Mouse (Mus musculus): ENCODE results near the gene Sgms1. TPM values are rescaled to one million over a fixed set of nuclear protein-coding genes. Genes with fewer than 3 reads are reported as not detected.

Gene Sgms1
- polyA plus RNA-seq, 1 experiment from 2014 or later: 50.8 TPM

GRCm38 (mm10) chr19:32288895-32289294, 100.6 kb downstream of the Sgms1 start:
- ATAC-seq (ENCODE audit: low FRiP score, low TSS enrichment): no peak
- Histone ChIP-seq H3K27me3 (ENCODE audit: control insufficient read depth, insufficient read depth, low read length) (no peaks in the 10 kb centered on the region), H3K4me2 (replicated peaks; ENCODE audit: low read depth, low read length) (no peak overlapping the region), H3K9me3 (ENCODE audit: control insufficient read depth, low read length) (no peaks in the 10 kb centered on the region), H3K4me3 (ENCODE audit: low read length) (no peak overlapping the region), H3K4me1 (ENCODE audit: control insufficient read depth, insufficient read depth, low read length) (peaks cover 25% of the 10 kb centered on the region), H3K36me3 (ENCODE audit: control insufficient read depth, insufficient read depth, low read length) (no peaks in the 10 kb centered on the region), H3K9ac (ENCODE audit: low read depth, low read length) (no peak overlapping the region), H3K27ac (ENCODE audit: low read depth, low read length) (no peak overlapping the region)
- whole genome bisulfite sequencing: 65% methylated on average over 5 of the region's 5 CpGs

- 69% methylated on average over 3 of the region's 3 CpGs for WGBS
- no peaks in the 10 kb centered on the region for H3K36me3 ChIP-seq (ENCODE audit: control insufficient read depth, insufficient read depth, low read length)
- no peak overlapping the region for H3K9ac ChIP-seq (ENCODE audit: low read depth, low read length)
- H3K4me2 ChIP-seq (replicated peaks; ENCODE audit: low read depth, low read length): no peak overlapping the region
- H3K9me3 ChIP-seq (ENCODE audit: control insufficient read depth, low read length): no peaks in the 10 kb centered on the region
- no peak overlapping the region for H3K27ac ChIP-seq (ENCODE audit: low read depth, low read length)
- H3K27me3 ChIP-seq (ENCODE audit: control insufficient read depth, insufficient read depth, low read length): no peaks in the 10 kb centered on the region
- peak; percentile 62; the same call in 1 of the 2 replicates for ATAC-seq (ENCODE audit: low FRiP score, low TSS enrichment)
- H3K4me3 ChIP-seq (ENCODE audit: low read length): no peak overlapping the region
- peaks cover 15% of the 10 kb centered on the region for H3K4me1 ChIP-seq (ENCODE audit: control insufficient read depth, insufficient read depth, low read length)
Observed at GRCm38 (mm10) chr19:32287839-32288238, 101.7 kb downstream of the Sgms1 start.

- no peaks in the 10 kb centered on the region for H3K36me3 ChIP-seq (ENCODE audit: control insufficient read depth, insufficient read depth, low read length)
Observed at GRCm38 (mm10) chr19:32285455-32285831, 104.1 kb downstream of the Sgms1 start.

GRCm38 (mm10) chr19:32284681-32285454, 104.6 kb downstream of the Sgms1 start:
- Histone ChIP-seq H3K9ac (ENCODE audit: low read depth, low read length) (no peak overlapping the region), H3K9me3 (ENCODE audit: control insufficient read depth, low read length) (no peaks in the 10 kb centered on the region), H3K4me3 (ENCODE audit: low read length) (no peak overlapping the region), H3K36me3 (ENCODE audit: control insufficient read depth, insufficient read depth, low read length) (no peaks in the 10 kb centered on the region), H3K27me3 (ENCODE audit: control insufficient read depth, insufficient read depth, low read length) (no peaks in the 10 kb centered on the region), H3K27ac (ENCODE audit: low read depth, low read length) (no peak overlapping the region), H3K4me1 (ENCODE audit: control insufficient read depth, insufficient read depth, low read length) (peaks cover 4% of the 10 kb centered on the region; the same call in 1 of the 2 replicates), H3K4me2 (replicated peaks; ENCODE audit: low read depth, low read length) (no peak overlapping the region)
- ATAC-seq (ENCODE audit: low FRiP score, low TSS enrichment): no peak
- WGBS: 86% methylated on average over 5 of the region's 5 CpGs

More at GRCm38 (mm10) chr19:32285455-32285831, 104.1 kb downstream of the Sgms1 start:
- H3K9ac ChIP-seq (ENCODE audit: low read depth, low read length): no peak overlapping the region
- no peak overlapping the region for H3K4me3 ChIP-seq (ENCODE audit: low read length)
- H3K27ac ChIP-seq (ENCODE audit: low read depth, low read length): no peak overlapping the region
- no peak for ATAC-seq (ENCODE audit: low FRiP score, low TSS enrichment)
- H3K4me1 ChIP-seq (ENCODE audit: control insufficient read depth, insufficient read depth, low read length): peaks cover 4% of the 10 kb centered on the region; the same call in 1 of the 2 replicates
- no peaks in the 10 kb centered on the region for H3K27me3 ChIP-seq (ENCODE audit: control insufficient read depth, insufficient read depth, low read length)
- 75% methylated on average over 3 of the region's 3 CpGs for WGBS
- no peaks in the 10 kb centered on the region for H3K9me3 ChIP-seq (ENCODE audit: control insufficient read depth, low read length)
- H3K4me2 ChIP-seq (replicated peaks; ENCODE audit: low read depth, low read length): no peak overlapping the region

- Histone ChIP-seq H3K9me3 (ENCODE audit: control insufficient read depth, low read length) (no peaks in the 10 kb centered on the region), H3K36me3 (ENCODE audit: control insufficient read depth, insufficient read depth, low read length) (no peaks in the 10 kb centered on the region), H3K9ac (ENCODE audit: low read depth, low read length) (no peak overlapping the region), H3K4me1 (ENCODE audit: control insufficient read depth, insufficient read depth, low read length) (peaks cover 3% of the 10 kb centered on the region), H3K27ac (ENCODE audit: low read depth, low read length) (no peak overlapping the region), H3K4me3 (ENCODE audit: low read length) (no peak overlapping the region), H3K27me3 (ENCODE audit: control insufficient read depth, insufficient read depth, low read length) (no peaks in the 10 kb centered on the region), H3K4me2 (replicated peaks; ENCODE audit: low read depth, low read length) (no peak overlapping the region)
- 60% methylated on average over 4 of the region's 4 CpGs for WGBS
- no peak for ATAC-seq (ENCODE audit: low FRiP score, low TSS enrichment)
Observed at GRCm38 (mm10) chr19:32281917-32282316, 107.6 kb downstream of the Sgms1 start.

- H3K4me3 ChIP-seq (ENCODE audit: low read length): no peak overlapping the region
- H3K27ac ChIP-seq (ENCODE audit: low read depth, low read length): no peak overlapping the region
- no peaks in the 10 kb centered on the region for H3K27me3 ChIP-seq (ENCODE audit: control insufficient read depth, insufficient read depth, low read length)
- 85% methylated on average over 4 of the region's 4 CpGs for WGBS
- H3K4me1 ChIP-seq (ENCODE audit: control insufficient read depth, insufficient read depth, low read length): peaks cover 9% of the 10 kb centered on the region
- no peaks in the 10 kb centered on the region for H3K9me3 ChIP-seq (ENCODE audit: control insufficient read depth, low read length)
- H3K9ac ChIP-seq (ENCODE audit: low read depth, low read length): no peak overlapping the region
- ATAC-seq (ENCODE audit: low FRiP score, low TSS enrichment): no peak
- H3K36me3 ChIP-seq (ENCODE audit: control insufficient read depth, insufficient read depth, low read length): no peaks in the 10 kb centered on the region
- no peak overlapping the region for H3K4me2 ChIP-seq (replicated peaks; ENCODE audit: low read depth, low read length)
Observed at GRCm38 (mm10) chr19:32280380-32280779, 109.1 kb downstream of the Sgms1 start.

GRCm38 (mm10) chr19:32279400-32279799, 110.1 kb downstream of the Sgms1 start:
- no peak overlapping the region for H3K4me3 ChIP-seq (ENCODE audit: low read length)
- ATAC-seq (ENCODE audit: low FRiP score, low TSS enrichment): no peak
- no peak overlapping the region for H3K27ac ChIP-seq (ENCODE audit: low read depth, low read length)
- 88% methylated on average over 6 of the region's 6 CpGs for WGBS
- no peak overlapping the region for H3K9ac ChIP-seq (ENCODE audit: low read depth, low read length)
- peaks cover 9% of the 10 kb centered on the region for H3K4me1 ChIP-seq (ENCODE audit: control insufficient read depth, insufficient read depth, low read length)
- no peak overlapping the region for H3K4me2 ChIP-seq (replicated peaks; ENCODE audit: low read depth, low read length)
- no peaks in the 10 kb centered on the region for H3K9me3 ChIP-seq (ENCODE audit: control insufficient read depth, low read length)
- no peaks in the 10 kb centered on the region for H3K36me3 ChIP-seq (ENCODE audit: control insufficient read depth, insufficient read depth, low read length)
- H3K27me3 ChIP-seq (ENCODE audit: control insufficient read depth, insufficient read depth, low read length): no peaks in the 10 kb centered on the region

GRCm38 (mm10) chr19:32277869-32278268, 111.6 kb downstream of the Sgms1 start:
- no peak overlapping the region for H3K9ac ChIP-seq (ENCODE audit: low read depth, low read length)
- H3K4me3 ChIP-seq (ENCODE audit: low read length): no peak overlapping the region
- H3K4me1 ChIP-seq (ENCODE audit: control insufficient read depth, insufficient read depth, low read length): peaks cover 12% of the 10 kb centered on the region
- no peaks in the 10 kb centered on the region for H3K36me3 ChIP-seq (ENCODE audit: control insufficient read depth, insufficient read depth, low read length)
- no peaks in the 10 kb centered on the region for H3K9me3 ChIP-seq (ENCODE audit: control insufficient read depth, low read length)
- H3K4me2 ChIP-seq (replicated peaks; ENCODE audit: low read depth, low read length): no peak overlapping the region
- no peaks in the 10 kb centered on the region for H3K27me3 ChIP-seq (ENCODE audit: control insufficient read depth, insufficient read depth, low read length)
- ATAC-seq (ENCODE audit: low FRiP score, low TSS enrichment): no peak
- WGBS: 65% methylated on average over 3 of the region's 3 CpGs
- H3K27ac ChIP-seq (ENCODE audit: low read depth, low read length): no peak overlapping the region

GRCm38 (mm10) chr19:32277287-32277686, 112.2 kb downstream of the Sgms1 start:
- peaks cover 12% of the 10 kb centered on the region for H3K4me1 ChIP-seq (ENCODE audit: control insufficient read depth, insufficient read depth, low read length)
- no peaks in the 10 kb centered on the region for H3K27me3 ChIP-seq (ENCODE audit: control insufficient read depth, insufficient read depth, low read length)
- no peaks in the 10 kb centered on the region for H3K9me3 ChIP-seq (ENCODE audit: control insufficient read depth, low read length)
- WGBS: 94% methylated on average over 2 of the region's 2 CpGs
- no peak overlapping the region for H3K9ac ChIP-seq (ENCODE audit: low read depth, low read length)
- ATAC-seq (ENCODE audit: low FRiP score, low TSS enrichment): no peak
- H3K27ac ChIP-seq (ENCODE audit: low read depth, low read length): no peak overlapping the region
- no peaks in the 10 kb centered on the region for H3K36me3 ChIP-seq (ENCODE audit: control insufficient read depth, insufficient read depth, low read length)
- no peak overlapping the region for H3K4me3 ChIP-seq (ENCODE audit: low read length)
- H3K4me2 ChIP-seq (replicated peaks; ENCODE audit: low read depth, low read length): no peak overlapping the region
